Mouse (Mus musculus): Measurements from ENCODE around the gene Depdc7. TPM values are rescaled to one million over a fixed set of nuclear protein-coding genes. Genes with fewer than 3 reads are reported as not detected.

Gene Depdc7
- polyA plus RNA-seq (2012; rRNA removed) (3.8 and 4.8 TPM in 2 replicates), polyA plus RNA-seq (2014; fragmentation: Nextera tagmentation; extraction: Ambion mirVana) (5.8 and 6.7 TPM in 2 replicates)

GRCm38 (mm10) chr2:104742741-104743064 lies at the start of gene Depdc7:
Depdc7 (minus strand) TSS chr2:104742878.
- peak; percentile 90 for ATAC-seq (ENCODE audit: low FRiP score, low read depth)
- peak; percentile 77 for DNase-seq (ENCODE audit: low spot score)
- H3K4me1 ChIP-seq (ENCODE audit: control insufficient read depth, insufficient read depth, low read length): peaks cover 5% of the 10 kb centered on the region
- no peaks in the 10 kb centered on the region for H3K9me3 ChIP-seq (ENCODE audit: control insufficient read depth, low read length)
- peak within 1 kb of the TSS; percentile 71 for H3K4me3 ChIP-seq (replicated peaks; ENCODE audit: low read length)
- H3K27ac ChIP-seq (replicated peaks; ENCODE audit: low read depth, low read length): no peak within 1 kb of the TSS
- WGBS: 2% methylated on average over 17 of the region's 31 CpGs
- peaks cover 7% of the 10 kb centered on the region for H3K27me3 ChIP-seq (ENCODE audit: control insufficient read depth, insufficient read depth, low read length)
- peak within 1 kb of the TSS; percentile 74 for H3K9ac ChIP-seq (ENCODE audit: low read depth, low read length, severe bottlenecking)
- no peaks in the 10 kb centered on the region for H3K36me3 ChIP-seq (ENCODE audit: control insufficient read depth, insufficient read depth, low read length)
- no peak for TF ChIP-seq POLR2A (IDR thresholded peaks at IDR 0.05; ENCODE audit: borderline replicate concordance, extremely low read depth, insufficient read depth, insufficient read length)
- H3K4me2 ChIP-seq (replicated peaks; ENCODE audit: low read depth, low read length, severe bottlenecking): peak within 1 kb of the TSS; percentile 92

GRCm38 (mm10) chr2:104774763-104775162 lies 32.1 kb upstream of the Depdc7 start:
- H3K4me2 ChIP-seq (replicated peaks; ENCODE audit: low read depth, low read length, severe bottlenecking): no peak overlapping the region
- no peak overlapping the region for H3K9ac ChIP-seq (ENCODE audit: low read depth, low read length, severe bottlenecking)
- WGBS: 83% methylated on average over 1 of the region's 1 CpGs
- no peaks in the 10 kb centered on the region for H3K4me1 ChIP-seq (ENCODE audit: control insufficient read depth, insufficient read depth, low read length)
- DNase-seq (ENCODE audit: low spot score) (no peak), ATAC-seq (ENCODE audit: low FRiP score, low read depth) (no peak)
- H3K9me3 ChIP-seq (ENCODE audit: control insufficient read depth, low read length): no peaks in the 10 kb centered on the region
- H3K36me3 ChIP-seq (ENCODE audit: control insufficient read depth, insufficient read depth, low read length): peaks cover 72% of the 10 kb centered on the region
- H3K27ac ChIP-seq (replicated peaks; ENCODE audit: low read depth, low read length): no peak overlapping the region
- TF ChIP-seq POLR2A (IDR thresholded peaks at IDR 0.05; ENCODE audit: borderline replicate concordance, extremely low read depth, insufficient read depth, insufficient read length): no peak
- no peak overlapping the region for H3K4me3 ChIP-seq (replicated peaks; ENCODE audit: low read length)
- H3K27me3 ChIP-seq (ENCODE audit: control insufficient read depth, insufficient read depth, low read length): no peaks in the 10 kb centered on the region

GRCm38 (mm10) chr2:104768697-104769096 lies 26.0 kb upstream of the Depdc7 start:
- Histone ChIP-seq H3K9me3 (ENCODE audit: control insufficient read depth, low read length) (no peaks in the 10 kb centered on the region), H3K27me3 (ENCODE audit: control insufficient read depth, insufficient read depth, low read length) (no peaks in the 10 kb centered on the region), H3K4me1 (ENCODE audit: control insufficient read depth, insufficient read depth, low read length) (no peaks in the 10 kb centered on the region), H3K4me2 (replicated peaks; ENCODE audit: low read depth, low read length, severe bottlenecking) (no peak overlapping the region), H3K27ac (replicated peaks; ENCODE audit: low read depth, low read length) (no peak overlapping the region), H3K4me3 (replicated peaks; ENCODE audit: low read length) (no peak overlapping the region), H3K36me3 (ENCODE audit: control insufficient read depth, insufficient read depth, low read length) (peaks cover 57% of the 10 kb centered on the region), H3K9ac (ENCODE audit: low read depth, low read length, severe bottlenecking) (no peak overlapping the region)
- WGBS: 78% methylated on average over 1 of the region's 1 CpGs
- DNase-seq (ENCODE audit: low spot score) (no peak), ATAC-seq (ENCODE audit: low FRiP score, low read depth) (no peak)
- TF ChIP-seq POLR2A (IDR thresholded peaks at IDR 0.05; ENCODE audit: borderline replicate concordance, extremely low read depth, insufficient read depth, insufficient read length): no peak

- H3K4me3 ChIP-seq (replicated peaks; ENCODE audit: low read length): no peak overlapping the region
- TF ChIP-seq POLR2A (IDR thresholded peaks at IDR 0.05; ENCODE audit: borderline replicate concordance, extremely low read depth, insufficient read depth, insufficient read length): no peak
- whole genome bisulfite sequencing: 94% methylated on average over 4 of the region's 4 CpGs
- DNase-seq (ENCODE audit: low spot score) (no peak), ATAC-seq (ENCODE audit: low FRiP score, low read depth) (no peak)
- H3K4me1 ChIP-seq (ENCODE audit: control insufficient read depth, insufficient read depth, low read length): no peaks in the 10 kb centered on the region
- no peak overlapping the region for H3K27ac ChIP-seq (replicated peaks; ENCODE audit: low read depth, low read length)
- no peak overlapping the region for H3K4me2 ChIP-seq (replicated peaks; ENCODE audit: low read depth, low read length, severe bottlenecking)
- no peaks in the 10 kb centered on the region for H3K9me3 ChIP-seq (ENCODE audit: control insufficient read depth, low read length)
- no peak overlapping the region for H3K9ac ChIP-seq (ENCODE audit: low read depth, low read length, severe bottlenecking)
- no peaks in the 10 kb centered on the region for H3K27me3 ChIP-seq (ENCODE audit: control insufficient read depth, insufficient read depth, low read length)
- peaks cover 52% of the 10 kb centered on the region for H3K36me3 ChIP-seq (ENCODE audit: control insufficient read depth, insufficient read depth, low read length)
These were observed 21.3 kb upstream of the Depdc7 start for GRCm38 (mm10) chr2:104764018-104764417.

GRCm38 (mm10) chr2:104763134-104763703 lies 20.5 kb upstream of the Depdc7 start:
- Histone ChIP-seq H3K36me3 (ENCODE audit: control insufficient read depth, insufficient read depth, low read length) (peaks cover 53% of the 10 kb centered on the region), H3K4me3 (replicated peaks; ENCODE audit: low read length) (no peak overlapping the region), H3K27me3 (ENCODE audit: control insufficient read depth, insufficient read depth, low read length) (no peaks in the 10 kb centered on the region), H3K4me1 (ENCODE audit: control insufficient read depth, insufficient read depth, low read length) (no peaks in the 10 kb centered on the region), H3K4me2 (replicated peaks; ENCODE audit: low read depth, low read length, severe bottlenecking) (no peak overlapping the region), H3K9me3 (ENCODE audit: control insufficient read depth, low read length) (no peaks in the 10 kb centered on the region), H3K9ac (ENCODE audit: low read depth, low read length, severe bottlenecking) (no peak overlapping the region), H3K27ac (replicated peaks; ENCODE audit: low read depth, low read length) (no peak overlapping the region)
- DNase-seq (ENCODE audit: low spot score) (no peak), ATAC-seq (ENCODE audit: low FRiP score, low read depth) (no peak)
- 86% methylated on average over 8 of the region's 8 CpGs for WGBS
- no peak for TF ChIP-seq POLR2A (IDR thresholded peaks at IDR 0.05; ENCODE audit: borderline replicate concordance, extremely low read depth, insufficient read depth, insufficient read length)
